Mouse (Mus musculus) limb, embryonic 11.5 days (tissue): Measurements from ENCODE around the gene Garem2. TPM values are rescaled to one million over a fixed set of nuclear protein-coding genes. Genes with fewer than 3 reads are reported as not detected.

ENCODE experiments used
- ATAC-seq: fragments of 200-750 bp; cut with Nextera tagmentation; 2 replicates; pipeline ENCODE4 v1.8.0; 2017; ENCODE audit warnings: low read depth; ENCODE audit not compliant: insufficient number of reproducible peaks, low FRiP score, low TSS enrichment
- DNase-seq: peaks from one replicate; pipeline ENCODE4 v3.0.0-alpha.2; 2015; ENCODE audit warnings: low spot score
- H3K27ac ChIP-seq: fragments of 300-500 bp; sonication (generic); replicated peaks from 2 replicates; pipeline ENCODE4 v1.5.1; 2014; ENCODE audit warnings: low read depth, mild to moderate bottlenecking, low read length
- H3K27me3 ChIP-seq: fragments of 300-500 bp; sonication (generic); 2 replicates; pipeline ENCODE4 v1.6.1; 2014; ENCODE audit warnings: mild to moderate bottlenecking, low read length, mixed read lengths; ENCODE audit not compliant: control insufficient read depth, insufficient read depth
- H3K36me3 ChIP-seq: fragments of 300-500 bp; sonication (generic); 2 replicates; pipeline ENCODE4 v1.6.1; 2014; ENCODE audit warnings: mild to moderate bottlenecking, low read length, moderate library complexity, mixed read lengths; ENCODE audit not compliant: control insufficient read depth, insufficient read depth
- H3K4me1 ChIP-seq: fragments of 300-500 bp; sonication (generic); 2 replicates; pipeline ENCODE4 v1.6.1; 2014; ENCODE audit warnings: low read length, mixed read lengths; ENCODE audit not compliant: control insufficient read depth, insufficient read depth
- H3K4me2 ChIP-seq: fragments of 300-500 bp; sonication (generic); 2 replicates; pipeline ENCODE4 v1.6.1; 2014; ENCODE audit warnings: low read depth, mild to moderate bottlenecking, moderate library complexity; ENCODE audit not compliant: severe bottlenecking
- H3K4me3 ChIP-seq: fragments of 300-500 bp; sonication (generic); 2 replicates; pipeline ENCODE4 v1.5.1; 2014; ENCODE audit warnings: low read depth, low read length
- H3K9ac ChIP-seq: fragments of 300-500 bp; sonication (generic); 2 replicates; pipeline ENCODE4 v1.6.1; 2014; ENCODE audit warnings: mild to moderate bottlenecking, low read length
- H3K9me3 ChIP-seq: fragments of 300-500 bp; sonication (generic); 2 replicates; pipeline ENCODE4 v1.6.1; 2016; ENCODE audit warnings: low read length; ENCODE audit not compliant: control insufficient read depth
- WGBS: fragments of 180-500 bp; shearing (Covaris S2); extraction: QIAGEN DNeasy Blood & Tissue Kit; methylation state at CpG from one replicate; pipeline ENCODE4 v1.1.7; 2014; 5-methylcytosine and 5-hydroxymethylcytosine counted together
- polyA plus RNA-seq: library from polyadenylated mRNA; unstranded; fragments of >200 nt; fragmentation: Nextera tagmentation; extraction: Ambion mirVana; gene quantifications from 2 replicates; pipeline ENCODE4 v1.2.1, GENCODE M21; 2014

Garem2 gene
- polyA plus RNA-seq, 1 experiment from 2014 or later: 0.44 TPM

DNA sequence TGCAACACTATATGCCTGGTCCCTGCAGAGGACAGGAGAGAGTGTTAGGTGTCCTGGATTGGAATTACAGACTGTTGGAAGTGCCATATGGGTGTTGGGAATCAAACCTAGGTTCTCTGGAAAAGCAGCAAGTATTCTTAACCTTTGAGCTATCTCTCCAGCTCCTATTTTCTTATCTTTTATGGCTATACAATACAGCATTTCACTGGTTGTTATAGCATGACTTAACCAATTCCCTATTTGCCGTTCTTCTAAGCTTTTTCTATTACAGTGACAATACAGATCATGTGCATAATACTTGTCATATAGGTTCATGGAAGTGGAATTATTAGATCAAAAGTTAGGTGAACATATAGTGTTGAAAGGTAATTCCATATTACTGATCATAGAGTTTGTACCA lies 56.9 kb downstream of the Garem2 start:
- ATAC-seq (no peak), DNase-seq (no peak)
- Histone ChIP-seq H3K4me1 (no peaks in the 10 kb centered on the region), H3K9ac (no peak overlapping the region), H3K4me2 (no peak overlapping the region), H3K4me3 (no peak overlapping the region), H3K27ac (no peak overlapping the region), H3K36me3 (no peaks in the 10 kb centered on the region; the same call in 1 of the 2 replicates), H3K27me3 (no peaks in the 10 kb centered on the region), H3K9me3 (no peaks in the 10 kb centered on the region)
- 90% methylated on average over 1 of the region's 1 CpGs for WGBS

DNA sequence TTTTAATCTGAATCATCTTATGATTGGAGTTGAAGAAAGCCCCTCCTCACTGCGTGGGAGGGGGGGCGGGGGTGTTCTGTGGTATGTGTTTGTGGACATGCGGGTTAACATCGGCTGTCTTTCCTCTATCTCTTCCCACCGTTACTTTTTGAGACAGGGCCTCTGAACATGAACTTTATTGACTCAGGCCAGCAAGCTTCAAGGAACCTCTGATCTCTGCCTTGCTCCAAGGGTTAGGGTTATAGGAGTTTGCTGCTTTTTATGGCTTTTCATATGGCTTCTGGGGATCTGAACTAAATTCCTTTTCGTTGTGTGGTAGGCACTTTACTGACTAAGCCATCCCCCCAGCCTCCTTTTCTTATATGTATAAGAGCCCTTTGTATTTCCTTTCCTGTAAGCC lies 57.4 kb downstream of the Garem2 start:
- 81% methylated on average over 6 of the region's 6 CpGs for WGBS
- no peak overlapping the region for H3K9ac ChIP-seq
- no peaks in the 10 kb centered on the region for H3K9me3 ChIP-seq
- no peak overlapping the region for H3K4me2 ChIP-seq
- H3K4me3 ChIP-seq: no peak overlapping the region
- ATAC-seq (no peak), DNase-seq (no peak)
- no peaks in the 10 kb centered on the region; the same call in 1 of the 2 replicates for H3K36me3 ChIP-seq
- no peaks in the 10 kb centered on the region for H3K27me3 ChIP-seq
- H3K4me1 ChIP-seq: no peaks in the 10 kb centered on the region
- H3K27ac ChIP-seq: no peak overlapping the region

DNA sequence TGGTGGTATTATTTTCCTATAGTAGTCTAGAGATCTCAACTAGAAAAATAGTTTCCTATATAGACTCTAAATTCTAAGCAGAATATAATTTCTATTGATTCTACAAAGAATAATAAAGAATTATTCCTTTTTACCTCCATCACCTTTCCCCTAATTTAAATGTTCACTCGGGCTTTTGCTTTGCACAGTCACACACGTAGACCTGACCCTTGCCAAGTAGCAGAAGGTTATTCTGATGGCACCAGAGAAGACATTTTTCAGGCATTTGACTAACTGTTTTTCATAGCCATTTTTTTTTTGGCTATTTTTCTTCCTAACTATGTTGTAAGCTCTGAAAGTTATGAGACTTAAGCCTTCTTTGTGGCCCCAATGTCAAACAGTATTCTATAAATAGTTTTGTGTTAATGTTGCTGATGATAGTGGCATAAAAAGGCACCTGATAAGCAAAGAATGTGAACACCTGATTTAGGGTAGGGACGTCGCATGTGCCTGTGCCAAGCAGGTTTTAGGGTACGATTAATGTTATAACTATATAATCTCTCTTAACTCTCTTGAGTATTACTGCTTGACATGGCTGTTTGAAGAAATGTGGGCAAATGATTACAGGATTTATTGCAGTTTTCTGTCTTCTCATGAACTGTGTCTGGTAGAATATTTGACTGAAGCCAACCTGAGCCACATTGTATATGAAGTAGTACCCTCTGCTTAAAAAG lies 60.4 kb downstream of the Garem2 start:
- H3K9me3 ChIP-seq: no peaks in the 10 kb centered on the region
- H3K4me1 ChIP-seq: no peaks in the 10 kb centered on the region
- no peak overlapping the region for H3K4me2 ChIP-seq
- DNase-seq (no peak), ATAC-seq (no peak)
- 0 out of 2 replicates have a peak, but pooled peaks cover 2% of the 10 kb centered on the region for H3K36me3 ChIP-seq
- H3K27me3 ChIP-seq: no peaks in the 10 kb centered on the region
- H3K27ac ChIP-seq: no peak overlapping the region
- H3K4me3 ChIP-seq: no peak overlapping the region
- 94% methylated on average over 5 of the region's 5 CpGs for WGBS
- no peak overlapping the region for H3K9ac ChIP-seq

Other genes with a start within 250 kb of the Garem2 start
- not detected in 2 replicates for gene Il6, start 92.0 kb upstream of the Garem2 start, polyA plus RNA-seq
- 393 and 408 TPM in 2 replicates for gene Tyms, start 31.5 kb upstream of the Garem2 start, polyA plus RNA-seq
- not detected in 2 replicates for gene 3110082J24Rik, start 925 bp downstream of the Garem2 start, polyA plus RNA-seq
- 92.2 and 97.1 TPM in 2 replicates for gene Hadha, start 50.0 kb downstream of the Garem2 start, polyA plus RNA-seq
- 119 and 127 TPM in 2 replicates for gene Hadhb, start 50.1 kb downstream of the Garem2 start, polyA plus RNA-seq
- gene Adgrf3, start 100.6 kb downstream of the Garem2 start, polyA plus RNA-seq: not detected in 2 replicates
- gene Selenoi, start 127.4 kb downstream of the Garem2 start, polyA plus RNA-seq: 18.4 and 21.0 TPM in 2 replicates
- gene Drc1, start 176.2 kb downstream of the Garem2 start, polyA plus RNA-seq: 0.44 TPM in 1 of 2 replicates, not detected in the other